Mouse (Mus musculus): ENCODE measurements around the gene Atp5b.
"Not testable (repeated sequence)": the region's sequence is repeated elsewhere in the genome, so short reads cannot be mapped to it uniquely, and the experiment has no call there.

Atp5b gene

DNA sequence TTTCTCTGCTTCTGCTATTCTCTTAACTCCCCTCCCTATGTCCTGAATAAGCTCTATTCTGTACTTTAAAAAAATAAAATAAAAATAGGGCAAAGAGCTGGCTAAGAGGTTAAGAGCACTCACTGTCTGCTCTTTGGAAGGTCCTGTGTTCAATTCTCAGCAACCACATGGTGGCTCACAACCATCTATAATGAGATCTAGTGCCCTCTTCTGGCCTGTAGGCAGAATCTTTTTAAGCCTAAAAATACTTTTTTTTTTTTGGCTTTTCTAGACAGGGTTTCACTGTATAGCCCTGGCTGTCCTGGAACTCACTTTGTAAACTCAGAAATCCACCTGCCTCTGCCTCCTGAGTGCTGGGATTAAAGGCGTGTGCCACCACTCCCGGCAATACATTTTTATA is 12.6 kb upstream of the Atp5b start:
- DNase-seq: not testable (repeated sequence)

DNA sequence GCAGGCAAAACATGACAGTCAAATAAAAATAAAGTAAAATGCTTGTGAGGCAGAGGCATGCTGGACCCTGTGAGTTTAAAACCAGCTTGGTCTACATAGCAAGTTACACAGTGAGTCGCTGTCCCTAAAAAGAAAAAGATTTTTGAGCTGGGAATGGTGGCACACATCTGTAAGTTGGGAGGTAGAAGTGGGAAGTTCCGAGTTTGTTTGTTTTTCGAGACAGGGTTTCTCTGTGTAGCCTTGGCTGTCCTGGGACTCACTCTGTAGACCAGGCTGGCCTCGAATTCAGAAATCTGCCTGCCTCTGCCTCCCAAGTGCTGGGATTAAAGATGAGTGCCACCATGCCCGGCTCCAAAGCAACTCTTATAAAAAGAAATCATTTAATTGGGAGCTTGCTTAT is 4.8 kb upstream of the Atp5b start:
- DNase-seq: not testable (repeated sequence)

DNA sequence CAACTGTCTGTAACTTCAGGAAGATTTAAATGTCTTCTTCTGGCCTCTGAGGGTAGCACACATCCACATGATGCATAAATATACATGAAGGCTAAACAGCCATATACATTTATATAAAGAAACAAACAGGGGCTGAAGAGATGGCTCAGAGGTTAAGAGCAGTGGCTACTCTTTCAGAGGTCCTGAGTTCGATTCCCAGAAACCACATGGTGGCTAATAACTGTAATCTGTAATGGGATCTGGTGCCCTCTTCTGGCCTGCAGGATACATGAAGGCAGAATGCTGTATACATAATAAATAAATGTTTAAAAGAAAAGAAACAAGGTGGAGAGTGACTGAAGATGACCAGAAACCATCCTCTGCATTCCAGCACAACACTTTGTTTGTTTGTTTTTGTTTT is 2.6 kb upstream of the Atp5b start:
- no peak for DNase-seq

DNA sequence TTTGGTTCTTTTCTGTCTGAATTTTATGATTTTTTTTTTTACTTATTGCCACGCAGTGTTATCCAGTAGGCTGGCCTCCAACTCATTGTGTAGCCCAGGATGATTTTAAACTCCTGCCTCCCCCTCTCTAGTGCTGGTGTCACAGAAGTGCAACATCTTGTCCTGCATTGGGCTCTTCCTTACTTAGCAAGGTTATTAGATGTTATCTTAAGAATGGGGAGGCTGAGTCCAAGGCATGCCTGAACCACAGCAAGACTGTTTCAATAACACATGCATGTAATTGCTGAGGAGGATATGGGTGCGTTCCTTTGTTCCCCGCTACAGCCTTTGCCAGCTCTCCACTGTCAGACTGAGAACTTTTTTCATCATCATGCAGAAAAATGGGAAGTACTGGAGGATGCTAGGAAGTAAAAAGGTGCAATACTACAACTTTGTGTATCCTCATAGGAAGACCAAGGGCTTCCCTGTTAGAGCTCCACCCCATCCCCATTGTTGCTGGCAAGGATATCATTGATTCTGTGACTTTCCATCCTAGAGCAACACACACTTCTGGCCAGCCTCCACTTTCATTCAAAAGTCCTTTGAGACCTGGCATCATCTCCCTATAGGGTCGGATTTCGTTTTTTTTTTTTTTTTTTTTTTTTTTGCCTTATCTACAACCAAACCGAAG is 1.1 kb upstream of the Atp5b start:
- DNase-seq: peak; percentile 27

DNA sequence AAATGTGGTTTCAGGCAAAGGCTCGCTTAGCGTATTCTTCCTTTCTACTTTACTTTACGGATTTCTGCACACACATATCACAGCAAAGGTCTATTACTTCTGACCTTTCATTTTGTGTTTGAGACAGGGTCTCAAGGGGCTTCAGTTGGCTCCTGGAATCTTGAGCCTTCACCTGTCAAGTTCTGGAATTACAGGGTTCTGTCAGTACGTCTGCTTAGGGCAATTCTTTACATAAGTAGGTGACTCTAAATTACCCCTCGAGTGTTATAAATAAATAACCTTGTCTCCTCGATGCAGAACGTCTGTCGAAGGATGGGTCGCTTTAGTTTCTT is 630 bp upstream of the Atp5b start:
- DNase-seq: peak; percentile 19

DNA sequence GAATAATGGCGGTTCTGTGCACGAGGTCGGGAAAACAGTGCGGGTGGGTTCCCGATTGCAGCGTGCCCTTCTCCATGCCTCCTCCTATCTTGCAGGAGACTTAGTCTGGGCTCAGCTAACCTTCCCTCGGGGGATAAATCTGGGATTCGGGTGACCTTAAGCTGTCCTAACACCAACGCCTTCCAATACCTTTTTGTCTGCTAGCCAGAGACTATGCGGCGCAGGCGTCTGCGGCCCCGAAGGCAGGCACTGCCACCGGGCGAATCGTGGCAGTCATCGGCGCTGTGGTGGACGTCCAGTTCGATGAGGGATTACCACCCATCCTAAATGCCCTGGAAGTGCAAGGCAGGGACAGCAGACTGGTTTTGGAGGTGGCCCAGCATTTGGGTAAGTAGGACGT is 615 bp downstream of the Atp5b start:
- DNase-seq: peak; percentile 52

DNA sequence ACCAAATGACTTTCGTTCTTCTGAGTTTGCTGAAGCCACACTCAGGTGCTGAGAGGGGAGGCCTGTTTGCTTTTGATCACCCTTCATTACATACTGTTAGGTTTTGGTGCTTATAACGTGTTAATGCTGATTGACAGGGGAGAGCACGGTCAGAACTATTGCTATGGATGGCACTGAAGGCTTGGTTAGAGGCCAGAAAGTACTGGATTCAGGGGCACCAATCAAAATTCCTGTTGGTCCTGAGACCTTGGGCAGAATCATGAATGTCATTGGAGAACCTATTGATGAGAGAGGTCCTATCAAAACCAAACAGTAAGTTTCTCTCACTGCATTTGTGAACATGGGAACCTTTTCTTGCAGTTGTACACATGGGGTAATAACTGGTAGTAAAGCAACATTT is 1.1 kb downstream of the Atp5b start:
- DNase-seq: no peak

DNA sequence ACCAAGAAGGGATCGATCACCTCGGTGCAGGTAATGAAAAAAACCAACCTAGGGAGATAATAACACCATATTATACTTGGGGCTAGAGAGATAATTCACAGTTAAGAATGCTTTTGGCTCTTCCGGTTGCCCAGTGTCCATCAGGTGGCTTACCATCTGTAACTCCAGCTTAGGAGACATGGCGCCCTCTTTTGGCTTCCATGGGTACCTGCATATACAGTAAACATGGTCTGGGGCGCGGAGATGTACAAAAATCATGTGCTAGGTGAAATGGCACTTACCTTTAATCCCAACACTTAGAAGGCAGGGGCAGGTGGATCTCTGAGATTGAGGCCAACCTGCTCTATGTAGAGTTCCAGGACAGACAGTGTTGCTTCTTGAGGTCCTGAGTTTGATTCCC is 3.3 kb downstream of the Atp5b start:
- DNase-seq: peak; percentile 35

DNA sequence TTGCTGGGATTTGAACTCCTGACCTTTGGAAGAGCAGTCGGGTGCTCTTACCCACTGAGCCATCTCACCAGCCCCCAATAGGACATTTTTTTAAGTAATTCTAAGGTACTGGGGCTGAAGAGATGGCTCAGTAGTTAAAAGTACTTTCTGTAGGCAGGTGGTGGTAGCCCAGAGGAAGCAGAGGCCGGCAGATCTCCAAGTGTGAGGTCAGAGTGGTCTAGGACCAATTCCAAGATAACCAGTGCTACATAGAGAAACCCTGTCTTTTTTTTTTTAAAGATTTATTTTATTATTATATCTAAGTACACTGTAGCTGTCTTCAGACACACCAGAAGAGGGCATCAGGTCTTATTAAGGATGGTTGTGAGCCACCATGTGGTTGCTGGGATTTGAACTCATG is 4.1 kb downstream of the Atp5b start:
- peak; percentile 27 for DNase-seq

DNA sequence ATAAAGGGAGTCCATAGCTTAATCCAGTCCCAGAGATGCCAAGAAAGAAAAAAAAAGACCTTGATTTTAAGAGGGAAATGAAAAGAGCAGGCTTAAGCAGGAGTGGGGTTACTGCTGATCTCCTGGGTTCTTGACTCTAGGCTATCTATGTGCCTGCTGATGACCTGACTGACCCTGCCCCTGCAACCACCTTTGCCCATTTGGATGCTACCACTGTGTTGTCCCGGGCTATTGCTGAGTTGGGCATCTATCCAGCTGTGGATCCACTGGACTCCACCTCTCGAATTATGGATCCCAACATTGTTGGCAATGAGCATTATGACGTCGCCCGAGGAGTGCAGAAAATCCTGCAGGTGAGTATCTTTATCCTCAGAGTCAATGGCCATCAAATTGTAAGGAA is 5.1 kb downstream of the Atp5b start:
- no peak for DNase-seq

DNA sequence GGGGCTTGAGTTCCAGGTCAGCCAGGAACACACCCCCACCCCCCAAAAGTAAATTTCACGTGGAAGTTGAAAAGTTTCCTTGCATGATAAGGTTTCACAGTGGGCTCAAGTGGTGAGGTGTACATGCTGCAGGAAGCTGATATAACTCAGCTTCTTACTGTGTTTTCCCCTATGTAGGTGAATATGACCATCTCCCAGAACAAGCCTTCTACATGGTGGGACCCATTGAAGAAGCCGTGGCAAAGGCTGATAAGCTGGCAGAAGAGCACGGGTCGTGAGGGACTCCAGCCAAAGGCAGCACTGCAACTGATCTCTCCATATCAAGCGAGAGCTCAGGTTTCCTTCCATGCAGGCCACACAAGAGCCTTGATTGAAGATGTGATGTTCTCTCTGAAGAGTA is 6.8 kb downstream of the Atp5b start:
- no peak for DNase-seq

DNA sequence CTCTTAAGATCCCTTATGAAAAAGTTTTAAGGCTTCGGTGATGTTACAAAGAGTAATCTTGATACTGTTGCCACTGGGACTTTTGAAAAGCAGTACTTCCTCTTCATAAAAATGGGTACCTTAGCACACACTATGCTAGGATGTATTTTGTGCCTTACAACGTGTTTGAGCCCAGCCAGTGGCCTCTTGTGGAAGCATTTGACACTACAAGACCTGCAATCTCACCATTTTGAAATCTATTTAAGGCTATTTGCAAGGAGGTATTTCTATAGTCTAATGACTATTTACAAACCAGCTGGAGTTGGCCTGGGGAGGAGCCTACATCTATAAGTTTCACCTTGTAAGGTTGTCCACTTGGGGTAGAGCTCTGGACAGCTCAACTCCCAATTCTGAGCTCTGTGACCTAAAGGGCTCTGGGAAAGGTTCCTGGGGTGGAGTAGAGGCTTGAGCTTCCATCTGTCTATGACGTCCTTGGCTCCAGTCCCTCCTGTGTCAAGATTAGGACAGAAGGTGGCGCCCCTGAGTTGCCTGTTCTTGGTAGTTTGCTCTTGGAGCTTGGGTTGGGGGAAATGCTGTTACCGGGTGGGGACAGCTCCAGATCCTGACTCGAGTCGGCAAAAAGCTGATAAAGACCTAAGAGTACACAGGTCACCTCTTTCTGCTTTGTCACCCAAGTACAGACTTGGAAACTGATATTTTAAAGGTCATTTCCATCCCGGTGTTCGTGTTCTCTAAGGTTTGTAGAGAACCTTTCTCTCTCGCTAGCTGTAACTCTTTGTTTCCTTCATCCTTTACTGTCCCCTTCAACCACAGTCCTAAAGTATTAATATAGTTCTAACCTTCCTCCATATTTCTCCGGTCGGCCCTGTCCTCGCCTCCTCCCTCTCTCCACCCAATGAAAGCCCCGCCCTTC is 7.8 kb downstream of the Atp5b start:
- peak; percentile 90 for DNase-seq

DNA sequence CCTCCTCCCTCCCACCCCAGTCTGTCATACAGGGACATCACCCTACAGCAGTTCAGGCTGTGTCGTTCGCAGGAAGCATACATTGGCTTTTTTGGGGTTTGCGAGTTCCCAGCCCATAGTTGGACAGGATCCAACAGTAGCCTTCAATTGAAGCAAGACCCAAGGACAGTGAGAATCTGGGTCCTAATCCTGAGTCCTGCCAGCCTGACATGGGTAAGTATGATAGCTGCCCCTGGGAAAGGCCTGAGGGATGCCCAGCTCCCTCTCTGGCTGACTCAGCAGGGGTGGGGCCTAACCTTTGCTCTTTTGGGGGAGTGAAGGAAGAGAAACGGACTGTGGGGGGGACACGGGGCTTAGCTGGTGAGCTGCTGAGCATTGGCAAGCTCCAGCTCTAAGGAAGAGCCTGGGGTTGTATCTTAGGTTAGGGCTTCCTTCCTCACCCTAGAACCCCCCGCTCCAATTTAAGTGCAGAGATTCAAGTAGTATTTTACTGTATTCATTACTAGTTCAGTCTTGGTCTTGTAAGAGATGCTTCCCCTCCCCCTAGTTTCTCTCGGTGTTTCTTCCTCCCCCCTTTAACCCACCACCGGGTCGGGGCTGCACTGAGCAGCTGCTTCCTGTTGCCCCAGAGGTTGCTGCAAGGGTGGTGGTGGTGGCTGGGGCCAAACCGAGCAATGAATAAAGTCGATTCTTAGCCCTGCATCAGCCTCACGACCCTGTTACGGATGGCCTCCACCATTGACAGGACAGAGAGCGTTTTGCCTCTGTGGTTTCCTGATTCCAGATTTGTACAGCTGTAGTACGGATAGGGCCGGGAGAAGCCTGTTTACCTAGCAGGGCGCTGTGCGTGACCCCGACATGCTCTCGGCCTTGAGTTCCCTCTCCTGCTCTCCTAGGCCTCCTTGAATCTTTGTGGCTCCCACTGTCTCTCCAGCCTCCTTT is 8.8 kb downstream of the Atp5b start, which contains the start of gene Baz2a:
Baz2a (plus strand) TSS at position 14 of the 942 bp plus-strand sequence.
- DNase-seq: peak; percentile 55

DNA sequence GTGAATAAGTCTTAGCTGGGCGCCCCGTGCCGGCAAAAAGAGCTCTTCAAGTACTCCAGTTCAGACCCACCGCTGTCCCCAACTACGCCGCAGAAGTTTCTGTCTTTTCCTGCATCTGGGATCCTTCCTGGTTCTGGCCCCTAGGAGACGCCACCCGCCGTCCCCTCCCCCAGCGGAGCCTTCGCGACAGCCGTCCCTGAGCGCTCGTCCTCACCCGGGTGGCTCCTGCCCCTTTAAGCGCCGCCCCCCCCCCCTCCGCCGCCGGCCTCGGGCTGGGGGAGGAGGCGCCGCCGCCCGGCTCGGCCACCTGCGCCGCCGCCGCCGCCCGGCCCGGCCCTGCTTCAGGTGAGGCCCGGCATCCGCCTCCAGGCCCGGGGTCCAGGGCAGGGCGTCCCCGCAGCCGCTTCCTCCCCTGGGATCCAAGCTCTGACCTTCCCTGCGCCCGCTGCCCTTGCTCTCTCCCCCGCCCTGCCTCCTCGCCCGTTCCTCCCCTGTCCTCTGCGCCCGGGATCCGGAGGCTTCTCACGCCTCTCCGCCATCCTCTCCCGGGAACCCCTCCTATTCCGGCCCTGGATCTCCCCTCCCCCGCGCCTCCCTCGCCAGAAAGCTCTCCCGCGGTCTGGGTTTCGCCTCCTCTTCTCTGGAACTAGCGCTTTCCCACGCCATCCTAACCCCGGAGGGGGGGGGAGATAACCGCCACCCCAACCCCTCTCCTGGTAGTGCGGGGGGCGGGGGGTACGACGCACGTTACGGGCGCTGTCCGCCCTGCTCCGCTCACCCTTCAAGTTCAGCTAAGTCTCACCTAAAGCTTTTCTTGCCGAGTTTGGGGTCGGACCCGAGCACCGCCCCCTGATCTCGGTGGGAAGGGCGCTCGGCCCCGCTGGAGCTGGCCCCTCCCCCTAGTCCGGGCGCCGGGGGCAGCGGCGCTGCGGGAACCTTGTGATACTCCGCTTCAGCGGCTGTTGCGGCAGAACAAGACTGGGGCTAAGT is 9.7 kb downstream of the Atp5b start:
- DNase-seq: peak; percentile 73

DNA sequence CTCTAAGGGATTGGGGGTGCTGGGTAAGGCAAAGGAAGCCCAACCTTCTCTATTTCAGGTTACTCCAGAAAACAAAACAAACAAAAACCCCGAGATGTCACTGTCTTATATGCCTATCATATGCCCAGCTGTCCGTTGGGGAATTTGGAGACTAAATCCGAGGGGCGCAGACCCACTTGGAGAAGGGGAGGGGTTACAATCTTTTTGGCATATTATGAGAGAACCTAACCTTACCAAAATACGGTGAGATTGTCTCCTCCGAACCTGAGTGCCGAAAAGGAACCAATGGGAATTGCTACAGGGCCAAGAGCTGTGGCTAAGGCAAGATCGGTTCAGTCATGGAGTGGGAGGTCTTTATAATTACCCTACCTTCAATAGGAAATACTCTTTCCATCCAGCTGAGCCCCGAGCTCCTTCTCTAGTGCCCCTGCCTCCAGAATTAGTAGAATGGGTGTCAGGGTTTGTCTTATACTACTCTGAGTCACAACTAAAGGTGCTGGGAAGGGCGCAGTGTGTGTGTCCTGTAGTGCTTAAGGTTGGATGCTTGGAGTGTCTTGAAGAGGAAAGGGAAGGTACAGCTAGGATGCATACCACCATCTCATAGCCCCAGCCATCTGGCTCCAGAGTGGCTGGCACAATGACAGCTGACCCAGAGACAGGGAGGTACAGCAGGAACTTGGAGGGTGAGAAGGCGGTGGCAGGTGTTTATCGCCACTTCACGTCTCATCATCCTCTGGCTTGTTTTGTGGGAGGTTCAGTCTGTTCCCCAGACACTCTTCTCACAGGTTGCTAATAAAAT is 10.6 kb downstream of the Atp5b start:
- peak; percentile 51 for DNase-seq

DNA sequence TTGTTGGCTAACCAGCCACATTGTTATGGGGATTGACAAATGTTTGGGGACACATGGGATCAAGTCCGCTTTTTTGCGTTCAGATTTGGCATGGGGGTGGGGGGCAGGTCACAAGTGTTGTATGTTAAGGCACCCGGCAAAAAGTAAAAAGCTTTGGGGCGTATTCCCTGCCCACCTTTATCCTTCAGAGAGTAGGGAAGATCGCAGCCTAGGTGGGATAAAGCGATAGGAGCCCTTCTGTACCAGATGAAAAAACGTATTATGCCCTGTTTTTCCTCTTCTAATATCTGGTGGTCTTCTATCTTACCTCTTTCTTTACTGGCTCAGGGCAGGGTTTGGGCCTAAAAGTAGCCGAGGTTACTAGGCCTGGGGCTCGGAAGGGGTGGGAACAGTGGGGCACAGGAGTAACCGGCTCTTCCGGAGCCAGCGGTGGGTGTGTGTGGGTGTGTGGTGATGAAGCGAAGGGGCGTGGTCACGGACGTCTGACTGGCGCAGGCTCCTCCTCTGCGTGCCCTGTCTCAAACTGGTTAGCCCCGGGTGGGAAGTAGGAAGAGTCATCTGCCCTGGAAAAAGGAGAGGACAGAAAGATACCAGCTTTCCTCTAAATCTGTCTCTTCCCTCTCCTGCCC is 11.4 kb downstream of the Atp5b start:
- peak; percentile 60 for DNase-seq

DNA sequence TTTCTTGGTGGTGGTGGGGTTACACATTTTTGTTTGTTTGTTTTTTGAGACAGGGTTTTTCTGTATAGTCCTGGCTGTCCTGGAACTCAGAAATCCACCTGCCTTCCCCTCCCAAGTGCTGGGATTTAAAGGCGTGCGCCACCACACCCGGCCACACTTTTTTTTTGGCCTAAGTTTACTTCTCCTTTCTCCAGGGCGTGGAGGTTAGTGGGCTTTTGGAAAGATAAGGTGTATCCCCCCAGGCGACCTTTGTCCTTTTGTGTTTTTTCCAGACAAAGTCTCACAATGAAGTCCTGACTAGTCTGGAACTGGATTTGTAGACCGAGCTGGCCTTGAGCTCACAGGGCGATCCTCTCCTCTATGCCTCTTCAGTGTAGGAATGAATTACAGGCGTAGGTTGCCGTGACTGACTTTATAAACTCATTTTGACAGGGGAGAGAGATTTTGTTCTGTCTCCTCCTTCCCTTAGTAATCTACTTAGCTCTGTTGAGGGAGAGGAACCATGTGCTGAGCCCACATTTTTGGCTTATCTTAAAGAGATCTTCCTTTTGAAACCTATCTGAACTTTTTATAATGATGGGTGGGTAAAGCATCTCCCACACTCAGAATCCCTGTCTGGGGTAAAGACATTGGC is 12.0 kb downstream of the Atp5b start:
- no peak for DNase-seq

DNA sequence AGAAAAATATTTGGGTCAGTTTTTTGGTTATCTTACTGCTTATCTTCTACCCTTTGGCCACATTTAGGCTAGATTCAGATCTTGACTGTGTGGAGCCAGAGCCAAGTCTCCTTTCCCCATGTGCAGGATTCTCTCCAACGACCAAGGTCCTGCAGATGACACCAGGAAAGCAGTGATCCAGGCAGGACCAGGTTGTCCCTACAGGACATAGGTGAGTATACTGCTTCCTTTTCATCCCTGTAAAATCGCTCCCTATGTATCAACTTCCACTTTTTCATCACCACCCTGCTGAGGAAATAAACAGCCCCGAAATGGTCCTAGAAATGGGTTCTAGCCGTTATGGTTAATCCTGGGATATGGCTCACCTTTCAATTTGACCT is 13.2 kb downstream of the Atp5b start:
- no peak for DNase-seq

DNA sequence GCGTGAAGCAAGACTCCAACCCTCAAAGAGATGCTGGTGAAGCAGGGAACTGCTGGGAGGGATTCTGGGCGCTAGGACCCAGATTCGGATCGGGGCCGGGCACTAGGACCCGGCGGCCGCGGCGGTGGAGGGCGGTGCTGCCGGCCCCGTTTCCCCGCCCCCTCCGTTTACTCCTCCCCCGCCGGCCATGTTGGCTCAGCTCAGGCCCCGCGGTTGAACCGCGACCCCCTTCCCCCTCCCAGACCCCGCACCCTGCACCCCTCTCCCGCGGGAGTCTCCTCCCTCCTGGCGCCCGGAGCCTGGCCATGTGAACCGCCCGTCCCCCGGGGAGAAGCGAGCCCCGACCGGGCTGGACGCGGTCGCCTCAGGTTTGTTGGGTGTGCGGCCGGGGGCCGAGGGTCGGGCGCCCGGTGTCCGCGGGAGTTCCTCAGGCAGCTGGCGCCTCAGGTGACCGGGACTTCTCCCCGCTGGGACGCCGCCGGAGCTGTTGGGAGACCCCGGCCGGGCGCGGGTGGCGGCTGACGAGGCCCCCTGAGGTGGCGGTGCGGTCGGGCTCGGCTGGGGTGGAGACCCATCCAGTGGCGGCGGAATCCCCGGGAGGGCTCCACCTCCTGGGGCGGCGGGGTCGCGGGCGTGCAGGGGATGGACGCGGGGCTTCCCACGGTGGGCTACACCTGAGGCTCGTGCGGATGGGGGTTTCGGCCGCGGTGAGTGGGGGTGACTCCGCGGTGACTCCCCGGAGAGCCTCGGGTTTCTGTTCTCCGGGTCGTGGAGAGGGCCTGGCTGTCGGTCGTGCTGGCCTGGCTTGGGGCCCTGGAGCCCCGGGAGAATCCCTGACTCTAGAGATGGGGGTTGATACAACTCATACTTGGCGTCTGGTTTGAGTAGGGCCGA is 13.9 kb downstream of the Atp5b start:
- DNase-seq: peak; percentile 74

Measured in cerebellum, adult 8-10 months (tissue).